Mouse (Mus musculus) myocyte (in vitro differentiated cells): ENCODE measurements around the gene Hist1h2bl.
A peak's percentile ranks its signal among the peaks of the same experiment; 100 is the strongest.
"Not testable (repeated sequence)": the region's sequence is repeated elsewhere in the genome, so short reads cannot be mapped to it uniquely, and the experiment has no call there.

Source experiments
- CEBPB ChIP-seq: IDR thresholded peaks from 2 replicates; pipeline ENCODE4 v1.6.1; 2011; ENCODE audit warnings: mild to moderate bottlenecking, moderate library complexity; ENCODE audit not compliant: poor library complexity, insufficient read depth, severe bottlenecking
- MYOG ChIP-seq, 3 experiments: IDR thresholded peaks; one replicate each; pipeline ENCODE4 v1.6.1; 2011; ENCODE audit warnings: control low read depth in 2 of 3, low read depth in 2 of 3, mild to moderate bottlenecking in 2 of 3; ENCODE audit not compliant: insufficient read length in 2 of 3, control insufficient read depth in 1 of 3, insufficient read depth in 1 of 3
- POLR2A ChIP-seq: IDR thresholded peaks from one replicate; pipeline ENCODE4 v1.6.1; 2011; ENCODE audit warnings: low read depth, mild to moderate bottlenecking, control low read depth, moderate library complexity; ENCODE audit not compliant: insufficient read length
- POLR2AphosphoS2 ChIP-seq: IDR thresholded peaks from one replicate; pipeline ENCODE4 v1.6.1; 2011; ENCODE audit warnings: low read depth, control low read depth; ENCODE audit not compliant: insufficient read length
- TCF12 ChIP-seq: IDR thresholded peaks from one replicate; pipeline ENCODE4 v1.6.1; 2011; ENCODE audit warnings: mild to moderate bottlenecking, control low read depth; ENCODE audit not compliant: poor library complexity, insufficient read depth, severe bottlenecking
- TCF3 ChIP-seq: IDR thresholded peaks from one replicate; pipeline ENCODE4 v1.6.1; 2011; ENCODE audit warnings: low read depth, control low read depth; ENCODE audit not compliant: insufficient read length
- USF1 ChIP-seq: IDR thresholded peaks from one replicate; pipeline ENCODE4 v1.6.1; 2011; ENCODE audit warnings: low read depth, mild to moderate bottlenecking, control low read depth, moderate library complexity

DNA sequence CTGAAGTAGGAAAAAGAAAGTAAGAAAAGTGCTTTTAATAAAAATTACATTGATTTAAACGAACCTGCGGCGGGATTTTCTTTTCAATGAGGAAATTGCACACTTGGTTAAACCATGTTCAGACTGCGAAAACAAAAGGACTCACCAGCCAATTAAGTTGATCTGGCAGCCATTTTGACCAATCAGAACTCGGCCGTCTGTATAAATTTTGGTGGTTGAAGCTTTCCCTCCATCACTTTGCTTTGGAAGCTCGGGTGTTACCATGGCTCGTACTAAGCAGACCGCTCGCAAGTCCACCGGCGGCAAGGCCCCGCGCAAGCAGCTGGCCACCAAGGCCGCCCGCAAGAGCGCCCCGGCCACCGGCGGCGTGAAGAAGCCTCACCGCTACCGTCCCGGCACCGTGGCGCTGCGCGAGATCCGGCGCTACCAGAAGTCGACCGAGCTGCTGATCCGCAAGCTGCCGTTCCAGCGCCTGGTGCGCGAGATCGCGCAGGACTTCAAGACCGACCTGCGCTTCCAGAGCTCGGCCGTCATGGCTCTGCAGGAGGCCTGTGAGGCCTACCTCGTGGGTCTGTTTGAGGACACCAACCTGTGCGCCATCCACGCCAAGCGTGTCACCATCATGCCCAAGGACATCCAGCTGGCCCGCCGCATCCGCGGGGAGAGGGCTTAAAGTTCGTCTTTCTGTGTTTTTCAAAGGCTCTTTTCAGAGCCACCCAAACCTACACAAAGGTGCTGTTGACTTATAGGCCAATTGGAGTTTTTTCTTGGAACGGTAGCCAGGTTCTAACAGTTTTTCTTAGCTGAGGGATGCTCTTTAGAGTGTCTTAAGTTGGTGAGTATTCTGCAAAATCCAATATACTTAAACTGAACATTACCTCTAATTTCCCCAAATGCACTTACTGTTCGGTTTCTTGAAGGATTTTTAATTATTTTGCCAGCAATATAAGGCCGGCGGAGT, 1.7 kb upstream of the Hist1h2bl start, which contains the start of gene Hist1h3h:
- peak; percentile 79 for TF ChIP-seq POLR2A
- TF ChIP-seq MYOG (IDR thresholded peaks at IDR 0.05; ENCODE audit: control insufficient read depth in 1 of 3, insufficient read depth in 1 of 3, insufficient read length in 2 of 3, low read depth in 2 of 3); CEBPB; TCF12; TCF3; USF1: not testable (repeated sequence)
- TF ChIP-seq POLR2AphosphoS2 = peak; percentile 89
